Mouse (Mus musculus): Measurements from ENCODE around the gene Foxo4.

Gene Foxo4

DNA sequence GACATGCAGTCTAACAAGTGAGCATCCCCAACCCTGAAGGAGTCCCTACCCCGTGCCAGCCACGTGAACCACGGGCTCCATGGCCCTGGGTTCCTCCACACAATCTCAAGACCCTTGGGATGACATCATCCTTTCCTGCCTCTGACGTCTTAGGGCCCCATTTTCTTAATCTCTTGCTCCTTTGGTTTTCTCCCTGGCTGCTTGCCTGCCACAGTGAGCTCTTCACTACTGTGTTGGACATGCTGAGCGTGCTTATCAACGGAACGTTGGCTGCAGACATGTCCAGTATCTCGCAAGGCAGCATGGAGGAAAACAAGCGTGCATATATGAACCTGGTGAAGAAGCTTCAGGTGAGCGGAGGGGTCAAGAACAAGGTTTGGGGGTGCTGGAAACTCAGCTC, 35.8 kb downstream of the Foxo4 start:
- DNase-seq (ENCODE audit: inconsistent ontology term), result no peak

DNA sequence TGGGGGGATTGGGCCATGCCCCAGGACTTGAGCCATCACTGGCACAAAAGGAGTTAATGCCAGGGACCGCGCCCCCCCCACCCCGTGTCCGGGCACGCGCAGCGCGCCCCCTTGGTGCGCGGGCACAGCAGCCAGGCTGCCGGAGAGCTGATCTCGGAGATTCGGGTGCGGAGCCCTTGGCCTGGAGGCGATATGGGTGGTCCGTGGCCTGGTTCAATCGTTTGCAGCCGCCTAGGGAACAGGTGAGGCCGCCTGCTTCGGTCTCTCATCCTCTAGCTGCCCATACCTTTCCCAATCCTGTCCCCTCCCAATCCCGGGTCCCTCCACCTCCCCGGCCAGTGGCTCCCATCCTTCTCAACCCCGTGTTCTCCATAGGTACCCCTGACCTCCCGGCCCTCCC, 44.7 kb downstream of the Foxo4 start, which contains the start of gene Nlgn3:
Nlgn3 (plus strand) TSS at position 114 of the 400 bp plus-strand sequence.
- peak; percentile 29 for DNase-seq (ENCODE audit: inconsistent ontology term)

DNA sequence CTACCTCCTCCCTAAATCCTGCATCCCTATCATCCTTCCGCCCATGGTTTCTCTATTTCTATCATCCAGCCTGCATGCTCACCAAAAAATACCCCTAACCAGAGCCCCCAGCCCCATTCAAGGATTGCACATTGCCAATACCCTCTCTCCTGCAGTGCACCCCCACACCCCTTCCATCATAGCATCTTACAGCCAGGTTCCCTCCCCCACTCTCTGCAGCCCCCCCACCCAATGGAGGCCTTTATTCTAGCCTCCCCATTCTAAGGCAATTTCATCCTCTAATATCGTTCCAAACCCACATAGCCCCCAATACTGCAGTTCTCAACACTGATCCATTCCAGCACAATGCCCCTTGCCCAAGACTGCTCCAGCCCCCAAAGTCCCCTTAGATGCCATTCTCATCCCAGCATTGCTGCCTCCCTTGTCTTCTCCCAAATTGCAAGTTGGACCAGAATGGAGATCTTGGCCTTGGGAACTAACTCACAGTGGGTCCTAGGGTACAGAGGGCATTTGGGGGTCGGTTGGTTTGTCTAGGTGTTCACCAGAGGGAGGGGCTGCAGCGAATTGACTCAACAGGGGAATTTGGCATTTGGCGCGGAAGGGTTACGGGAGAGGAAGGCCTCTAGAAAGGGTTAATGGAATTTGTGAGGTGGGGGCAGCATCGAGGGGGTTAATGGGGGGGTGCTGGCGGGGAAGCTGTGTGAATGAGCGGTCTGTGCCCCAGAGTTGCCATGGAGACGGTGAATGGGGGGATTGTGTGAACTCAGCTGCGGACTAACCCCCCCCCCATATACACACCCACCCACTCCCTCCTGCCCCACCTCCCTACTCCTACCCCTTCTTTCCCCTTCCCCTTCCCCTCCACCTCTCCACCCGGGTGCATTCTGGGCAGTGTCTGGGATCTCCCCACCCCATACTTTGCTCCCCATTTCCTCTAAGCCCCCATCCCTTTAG, 45.4 kb downstream of the Foxo4 start:
- peak; percentile 19 for DNase-seq (ENCODE audit: inconsistent ontology term)

GRCm38 (mm10) chrX:101300427-101301030, 46.2 kb downstream of the Foxo4 start:
- DNase-seq (ENCODE audit: inconsistent ontology term), result peak; percentile 52

GRCm38 (mm10) chrX:101301654-101302053, 47.3 kb downstream of the Foxo4 start:
- no peak for DNase-seq (ENCODE audit: inconsistent ontology term)

- no peak for DNase-seq (ENCODE audit: inconsistent ontology term)
These were observed 50.3 kb downstream of the Foxo4 start for GRCm38 (mm10) chrX:101304646-101305045.

DNA sequence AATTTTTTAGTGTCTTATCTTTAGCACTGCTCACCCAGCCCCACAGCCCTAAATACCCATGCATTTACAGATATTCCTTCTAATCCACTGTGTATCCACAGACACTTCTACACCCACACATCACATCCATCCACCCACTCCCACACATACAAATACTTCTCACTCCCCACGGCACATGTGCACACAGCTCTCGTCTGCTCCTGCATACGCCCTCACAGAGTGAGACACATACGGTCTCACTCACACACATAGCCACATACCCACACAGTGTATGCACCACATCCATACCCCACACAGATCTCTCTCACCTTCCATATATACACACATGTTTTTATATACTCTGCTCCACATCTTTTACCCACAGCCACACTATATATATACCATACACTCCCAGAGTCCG, 55.0 kb downstream of the Foxo4 start:
- no peak for DNase-seq (ENCODE audit: inconsistent ontology term)
